Mouse (Mus musculus): Measurements from ENCODE around the gene Atp6v1g1. TPM values are rescaled to one million over a fixed set of nuclear protein-coding genes. Genes with fewer than 3 reads are reported as not detected.

Atp6v1g1 gene
- total and polyA plus RNA-seq, 3 experiments, result 78.7 to 143 (median 95.1) TPM

DNA sequence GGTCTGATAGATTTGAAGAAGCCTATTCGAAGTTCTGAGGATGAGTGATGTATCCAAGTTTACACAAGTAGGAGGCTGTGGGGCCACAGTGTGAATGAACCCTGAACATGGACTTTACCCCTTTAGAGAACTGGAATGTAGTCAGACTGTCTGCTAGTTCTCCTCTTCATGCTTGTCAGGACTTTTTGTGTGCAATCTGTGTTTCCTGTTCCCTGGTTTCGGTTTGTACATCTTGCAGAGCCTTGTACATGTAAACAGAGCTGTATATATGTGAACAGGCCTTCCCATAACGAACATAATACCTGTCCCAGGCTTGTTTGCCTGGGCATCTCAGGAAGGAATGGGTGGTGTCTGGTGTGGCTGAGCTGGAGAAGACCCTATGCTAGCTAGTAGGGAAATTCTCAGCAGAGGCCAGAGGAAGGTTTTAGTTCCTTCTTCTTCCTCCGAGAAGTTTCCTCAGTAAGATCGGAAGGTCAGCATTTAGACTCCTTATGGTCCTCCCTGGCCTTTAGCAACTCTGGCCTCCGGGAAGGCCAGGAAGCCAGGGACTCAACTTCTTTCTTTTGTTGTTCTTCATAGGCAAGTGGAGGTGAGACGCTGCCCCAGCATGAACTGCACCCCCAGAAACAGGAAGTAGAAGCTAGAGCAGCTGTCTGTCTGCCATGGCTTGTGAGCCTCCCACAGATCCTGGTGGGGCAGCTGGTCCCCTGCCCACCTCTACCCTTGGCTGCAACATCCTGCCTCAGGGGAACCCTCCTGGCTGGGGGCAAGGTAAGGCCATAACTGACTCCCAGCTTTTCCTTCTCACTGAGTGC, 17.5 kb downstream of the Atp6v1g1 start:
- Histone ChIP-seq H3K9ac (ENCODE audit: insufficient read depth, low read depth) (peak overlapping the region; percentile 37), H3K27ac (ENCODE audit: insufficient read depth, low read depth) (peak overlapping the region; percentile 65), H3K4me2 (ENCODE audit: insufficient read depth, low read depth, poor library complexity, severe bottlenecking) (peak overlapping the region; percentile 82), H3K9me3 (replicated peaks; ENCODE audit: low read length) (no peaks in the 10 kb centered on the region), H3K27me3 (replicated peaks) (no peaks in the 10 kb centered on the region), H3K4me3 (replicated peaks in 1 of 3; ENCODE audit: low read depth in 2 of 3, low read length in 2 of 3, poor library complexity in 1 of 3) (peak overlapping the region in 2 of 3 experiments; percentile 7 to 8), H3K4me1 (ENCODE audit: control insufficient read depth in 1 of 2, insufficient read depth in 2 of 2) (peaks cover 34 to 54% of the 10 kb centered on the region in 2 experiments), H3K36me3 (replicated peaks in 1 of 2; ENCODE audit: control insufficient read depth in 1 of 2, insufficient read depth in 1 of 2, low read length in 1 of 2) (peaks cover 27 to 46% of the 10 kb centered on the region in 2 experiments), H3K79me2 (replicated peaks; ENCODE audit: control insufficient read depth, extremely low read depth, insufficient read depth, poor library complexity, severe bottlenecking) (no peaks in the 10 kb centered on the region)
- dilution Hi-C loops (cut with MboI; ENCODE audit: extremely low pct_ligation_motif_present, extremely low pct_unique_long_range_greater_than_20kb, low sequenced_read_pairs) (no loop called here), in situ Hi-C loops (cut with MboI; ENCODE audit: low pct_ligation_motif_present, low pct_unique_long_range_greater_than_20kb, low sequenced_read_pairs) (loop anchor here (5.0 to 25.0 kb wide), 3 partner anchors 60 to 350 kb away; partner anchors contain the start of gene Col27a1)
- TF ChIP-seq POLR2A (IDR thresholded peaks at IDR 0.05; ENCODE audit: low read depth, low read length), result peak; percentile 38; the same call in 1 of the 2 replicates
- TF ChIP-seq USF1 (IDR thresholded peaks at IDR 0.05; ENCODE audit: low read depth, low read length), result no peak
- TF ChIP-seq SIN3A (IDR thresholded peaks at IDR 0.05; ENCODE audit: low read length), result peak; percentile 61
- TF ChIP-seq JUN (IDR thresholded peaks at IDR 0.05; ENCODE audit: insufficient read depth, low read depth, low read length), result no peak
- TF ChIP-seq MXI1 (IDR thresholded peaks at IDR 0.05; ENCODE audit: low read depth, low read length), result 0 out of 2 replicates have a peak, but pooled peaks have one; percentile 22
- peak; percentile 75 for TF ChIP-seq ELF1 (IDR thresholded peaks at IDR 0.05; ENCODE audit: low read depth, low read length)
- TF ChIP-seq IRF4 (IDR thresholded peaks at IDR 0.05; ENCODE audit: low read depth, low read length), result peak; percentile 71
- TF ChIP-seq EP300 (IDR thresholded peaks at IDR 0.05; ENCODE audit: low read length), result peak; percentile 57; the same call in 1 of the 2 replicates
- peak; percentile 47 for DNase-seq (ENCODE audit: extremely low read depth)

DNA sequence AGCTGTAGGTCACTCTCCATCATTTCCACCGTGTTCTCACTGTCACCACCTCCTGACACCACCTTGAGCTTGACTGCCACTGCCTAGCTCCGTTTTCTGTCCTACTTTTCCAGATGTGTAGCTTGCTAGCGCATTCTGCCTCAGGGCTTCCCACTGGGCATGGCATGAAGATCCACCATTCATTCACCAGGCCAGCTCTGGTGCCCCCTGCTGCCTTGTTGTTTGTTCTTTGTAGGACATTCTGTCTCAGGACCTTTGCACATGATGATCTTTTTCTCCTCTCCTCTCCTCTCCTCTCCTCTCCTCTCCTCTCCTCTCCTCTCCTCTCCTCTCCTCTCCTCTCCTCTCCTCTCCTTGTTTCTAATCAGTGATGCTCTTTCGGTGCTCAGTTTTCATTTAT, 18.2 kb downstream of the Atp6v1g1 start:
- Histone ChIP-seq H3K27ac (ENCODE audit: insufficient read depth, low read depth) (peak overlapping the region; percentile 65), H3K79me2 (replicated peaks; ENCODE audit: control insufficient read depth, extremely low read depth, insufficient read depth, poor library complexity, severe bottlenecking) (no peaks in the 10 kb centered on the region), H3K9me3 (replicated peaks; ENCODE audit: low read length) (no peaks in the 10 kb centered on the region), H3K4me3 (replicated peaks in 1 of 3; ENCODE audit: low read depth in 2 of 3, low read length in 2 of 3, poor library complexity in 1 of 3) (no peak overlapping the region), H3K27me3 (replicated peaks) (no peaks in the 10 kb centered on the region), H3K36me3 (replicated peaks in 1 of 2; ENCODE audit: control insufficient read depth in 1 of 2, insufficient read depth in 1 of 2, low read length in 1 of 2) (peaks cover 28 to 49% of the 10 kb centered on the region in 2 experiments), H3K4me1 (ENCODE audit: control insufficient read depth in 1 of 2, insufficient read depth in 2 of 2) (peaks cover 29 to 47% of the 10 kb centered on the region in 2 experiments), H3K4me2 (ENCODE audit: insufficient read depth, low read depth, poor library complexity, severe bottlenecking) (no peak overlapping the region), H3K9ac (ENCODE audit: insufficient read depth, low read depth) (no peak overlapping the region)
- TF ChIP-seq CTCF (conservative IDR thresholded peaks at IDR 0.05 in 1 of 2, IDR thresholded peaks at IDR 0.05 in 1 of 2; ENCODE audit: low read depth in 2 of 2, low read length in 2 of 2) (peak in 1 of 2 experiments; percentile 60; a peak in 2 of 4 replicates), ZKSCAN1 (IDR thresholded peaks at IDR 0.05; ENCODE audit: borderline replicate concordance, low read depth, low read length) (no peak), SMC3 (IDR thresholded peaks at IDR 0.05; ENCODE audit: low read depth, low read length) (peak; percentile 64), MEF2A (IDR thresholded peaks at IDR 0.05; ENCODE audit: borderline replicate concordance, low read depth, low read length) (no peak), NRF1 (IDR thresholded peaks at IDR 0.05; ENCODE audit: low read depth, low read length) (no peak), ZNF384 (IDR thresholded peaks at IDR 0.05; ENCODE audit: low read depth, low read length) (no peak), RAD21 (IDR thresholded peaks at IDR 0.05; ENCODE audit: low read depth, low read length) (peak; percentile 44), E2F4 (IDR thresholded peaks at IDR 0.05; ENCODE audit: insufficient replicate concordance, low read depth, low read length) (no peak)
- in situ Hi-C loops (cut with MboI; ENCODE audit: low pct_ligation_motif_present, low pct_unique_long_range_greater_than_20kb, low sequenced_read_pairs), result loop anchor here (5.0 to 25.0 kb wide), 3 partner anchors 60 to 350 kb away; partner anchors contain the start of gene Col27a1
- DNase-seq (ENCODE audit: extremely low read depth), result peak; percentile 48
- dilution Hi-C loops (cut with MboI; ENCODE audit: extremely low pct_ligation_motif_present, extremely low pct_unique_long_range_greater_than_20kb, low sequenced_read_pairs), result no loop called here

All from CH12.LX (cell line).